Mouse (Mus musculus) B cell, adult 67 days (primary cell): ENCODE measurements around the gene Rabepk. TPM values are rescaled to one million over a fixed set of nuclear protein-coding genes. Genes with fewer than 3 reads are reported as not detected.

Source experiments
- total RNA-seq, 2 experiments: library from RNA; stranded (reverse); gene quantifications; 4 replicates each; pipeline ENCODE4 v1.2.4; 2023

Rabepk gene
- total RNA-seq: 10 to 100 TPM; 18.1 to 24.1 TPM

GRCm38 (mm10) chr2:34799357-34800256, at the start of gene Rabepk:
Rabepk (minus strand) TSS chr2:34799912.

GRCm38 (mm10) chr2:34832766-34833457, 33.2 kb upstream of the Rabepk start, which contains the start of gene Gm34653:
Gm34653 (plus strand) TSS chr2:34833007.

GRCm38 (mm10) chr2:34825827-34826459, 26.2 kb upstream of the Rabepk start, which contains the start of gene Fbxw2:
Fbxw2 (minus strand) TSS chr2:34826311.

GRCm38 (mm10) chr2:34771368-34772226, 28.1 kb downstream of the Rabepk start, which contains the start of gene Hspa5:
Hspa5 (plus strand) TSS chr2:34771970.

GRCm38 (mm10) chr2:34754551-34755358, 45.0 kb downstream of the Rabepk start, which contains the start of gene Gapvd1:
Gapvd1 (minus strand) TSS chr2:34755232.

Other genes with a start within 250 kb of the Rabepk start
- gene Gapvd1, start 44.7 kb downstream of the Rabepk start, total RNA-seq: 100 to 1,000 TPM; 113 to 131 TPM
- 100 to 1,000 TPM; 705 to 795 TPM for gene Hspa5, start 27.9 kb downstream of the Rabepk start, total RNA-seq
- 100 to 1,000 TPM; 101 to 107 TPM for gene Fbxw2, start 26.4 kb upstream of the Rabepk start, total RNA-seq
- not detected for gene Gm34653, start 33.1 kb upstream of the Rabepk start, total RNA-seq
- gene Cutal, start 74.5 kb upstream of the Rabepk start, total RNA-seq: not detected
- gene Psmd5, start 75.1 kb upstream of the Rabepk start, total RNA-seq: 10 to 100 TPM; 28.1 to 36.0 TPM
- gene Phf19, start 114.1 kb upstream of the Rabepk start, total RNA-seq: 10 to 100 TPM; 12.0 to 15.2 TPM
- gene Traf1, start 161.9 kb upstream of the Rabepk start, total RNA-seq: 10 to 100 TPM; 53.2 to 69.2 TPM